ENCODE assay signal across 39 mouse cellular contexts in the genomic region with DNA sequence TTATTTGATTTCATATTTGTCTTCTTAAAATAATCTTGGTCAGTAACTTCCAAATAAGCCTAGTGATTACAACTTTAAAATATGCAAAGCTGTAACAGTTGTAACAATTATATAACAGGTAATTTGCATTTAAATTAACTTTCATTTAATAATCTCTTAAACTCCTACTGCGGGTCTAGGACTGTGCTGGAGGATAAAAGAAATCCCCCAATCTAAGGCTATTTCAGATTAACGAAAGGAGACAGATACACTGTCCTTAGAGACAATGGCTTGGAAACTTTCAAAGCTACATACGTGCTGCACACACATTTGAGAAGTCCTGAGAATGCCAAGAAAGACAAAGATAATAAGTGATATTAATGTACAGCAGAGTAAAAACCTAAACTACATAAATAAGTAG. TPM values are rescaled to one million over a fixed set of nuclear protein-coding genes. Genes with fewer than 3 reads are reported as not detected.
"Had no signal": no experiment of that assay in that cellular context is flagged by ENCODE, and none has a peak within 500 bp of the region (broad histone marks: within the 10 kb centered on the region; RNA-seq: fewer than 3 reads in every experiment).

No protein-coding gene starts in this region.

- H3K4me2 ChIP-seq: heart, embryonic 11.5 days; heart, embryonic 12.5 days; heart, embryonic 13.5 days; heart, embryonic 15.5 days; hindbrain, embryonic 12.5 days; hindbrain, embryonic 13.5 days; hindbrain, embryonic 14.5 days; hindbrain, embryonic 15.5 days; intestine, embryonic 15.5 days; kidney, embryonic 15.5 days had no signal

- H3K27ac ChIP-seq: heart, adult 2 months; heart, embryonic 10.5 days; heart, embryonic 13.5 days; heart, embryonic 15.5 days; hindbrain, embryonic 10.5 days; hindbrain, embryonic 12.5 days; hindbrain, embryonic 13.5 days; hindbrain, embryonic 14.5 days; hindbrain, embryonic 15.5 days; hindbrain, postnatal 0 days; intestine, embryonic 15.5 days; kidney, embryonic 15.5 days; kidney, postnatal 0 days; layer of hippocampus, adult 2 months had no signal

- H3K4me1 ChIP-seq: heart, embryonic 10.5 days; heart, embryonic 12.5 days; heart, embryonic 13.5 days; heart, embryonic 15.5 days; hindbrain, embryonic 10.5 days; hindbrain, embryonic 12.5 days; hindbrain, embryonic 13.5 days; hindbrain, embryonic 15.5 days; intestine, embryonic 15.5 days; kidney, embryonic 15.5 days had no signal

- H3K36me3 ChIP-seq: heart, embryonic 10.5 days; heart, embryonic 12.5 days; heart, embryonic 13.5 days; heart, embryonic 15.5 days; hindbrain, embryonic 10.5 days; hindbrain, embryonic 12.5 days; hindbrain, embryonic 13.5 days; hindbrain, embryonic 15.5 days; intestine, embryonic 15.5 days; kidney, embryonic 15.5 days had no signal

- DNase-seq: heart, adult 2 months; heart, postnatal 10 days; heart, postnatal 14 days; heart, postnatal 36 days; heart, postnatal 4 days; kidney, adult 11 months; kidney, adult 18-20 months; kidney, adult 2 months; kidney, adult 8-10 months; kidney, adult 9 months; kidney, postnatal 10 days; kidney, postnatal 14 days; kidney, postnatal 25 days; kidney, postnatal 36 days; kidney, postnatal 4 days; layer of hippocampus, adult 9-11 months had no signal

- ATAC-seq: hindbrain, embryonic 16.5 days; hindbrain, postnatal 0 days; inflammation-experienced regulatory T-cells, adult 6 months; intestine, embryonic 15.5 days; intestine, embryonic 16.5 days; intestine, postnatal 0 days had no signal

- H3K9me3 ChIP-seq: heart, embryonic 10.5 days; heart, embryonic 12.5 days; heart, embryonic 13.5 days; heart, embryonic 15.5 days; hindbrain, embryonic 10.5 days; hindbrain, embryonic 12.5 days; hindbrain, embryonic 13.5 days; hindbrain, embryonic 15.5 days; intestine, embryonic 15.5 days; kidney, embryonic 15.5 days had no signal

- H3K4me3 ChIP-seq: heart, adult 2 months; heart, embryonic 10.5 days; heart, embryonic 12.5 days; heart, embryonic 13.5 days; heart, embryonic 15.5 days; hindbrain, embryonic 10.5 days; hindbrain, embryonic 12.5 days; hindbrain, embryonic 13.5 days; hindbrain, embryonic 15.5 days; intestine, embryonic 15.5 days; kidney, embryonic 15.5 days; layer of hippocampus, adult 2 months had no signal

- H3K27me3 ChIP-seq: heart, embryonic 12.5 days; heart, embryonic 13.5 days; heart, embryonic 15.5 days; hindbrain, embryonic 12.5 days; hindbrain, embryonic 13.5 days; hindbrain, embryonic 15.5 days; intestine, embryonic 15.5 days; kidney, embryonic 15.5 days had no signal

- H3K9ac ChIP-seq: heart, embryonic 12.5 days; heart, embryonic 13.5 days; heart, embryonic 15.5 days; hindbrain, embryonic 12.5 days; hindbrain, embryonic 13.5 days; hindbrain, embryonic 14.5 days; hindbrain, embryonic 15.5 days; intestine, embryonic 15.5 days; kidney, embryonic 15.5 days had no signal

RNA-seq across cellular contexts. Expression of gene Col10a1, which starts 31.5 kb away (rescaled TPM):
- total RNA-seq: heart, adult 2 months; heart, adult 8-10 months; heart, postnatal 25 days; heart, postnatal 36 days; heart, postnatal 4 days; hematopoietic stem cell, adult 5-6 weeks; layer of hippocampus, adult 2 months had no signal
- polyA plus RNA-seq: hindbrain, embryonic 10.5 days; hindbrain, embryonic 12.5 days; intestine, postnatal 0 days; kidney, adult 2 months; large intestine, adult 2 months had no signal
